Mouse (Mus musculus) midbrain, embryonic 16.5 days (tissue): ENCODE measurements around the gene Ice2. TPM values are rescaled to one million over a fixed set of nuclear protein-coding genes. Genes with fewer than 3 reads are reported as not detected.

Source experiments
- ATAC-seq: fragments of 200-750 bp; cut with Nextera tagmentation; 2 replicates; pipeline ENCODE4 v1.8.0; 2017; ENCODE audit warnings: moderate TSS enrichment
- H3K27ac ChIP-seq: fragments of 300-500 bp; sonication (generic); 2 replicates; pipeline ENCODE4 v1.5.1; 2014; ENCODE audit warnings: mild to moderate bottlenecking, low read length, mixed read lengths
- H3K27me3 ChIP-seq: fragments of 300-500 bp; sonication (generic); 2 replicates; pipeline ENCODE4 v1.6.1; 2014; ENCODE audit warnings: low read depth, low read length, mixed read lengths; ENCODE audit not compliant: control insufficient read depth, insufficient read depth
- H3K36me3 ChIP-seq: fragments of 300-500 bp; sonication (generic); 2 replicates; pipeline ENCODE4 v1.6.1; 2014; ENCODE audit warnings: mild to moderate bottlenecking, low read length, moderate library complexity, mixed read lengths; ENCODE audit not compliant: control insufficient read depth, insufficient read depth
- H3K4me1 ChIP-seq: fragments of 300-500 bp; sonication (generic); 2 replicates; pipeline ENCODE4 v1.6.1; 2014; ENCODE audit warnings: mild to moderate bottlenecking, low read length, mixed read lengths; ENCODE audit not compliant: control insufficient read depth, insufficient read depth
- H3K4me2 ChIP-seq: fragments of 300-500 bp; sonication (generic); 2 replicates; pipeline ENCODE4 v1.6.1; 2014; ENCODE audit warnings: mild to moderate bottlenecking, low read length, mixed read lengths
- H3K4me3 ChIP-seq: fragments of 300-500 bp; sonication (generic); 2 replicates; pipeline ENCODE4 v1.5.1; 2014; ENCODE audit warnings: low read depth, mild to moderate bottlenecking, low read length, moderate library complexity, mixed read lengths
- H3K9ac ChIP-seq: fragments of 300-500 bp; sonication (generic); 2 replicates; pipeline ENCODE4 v1.6.1; 2014; ENCODE audit warnings: low read depth, low read length, mixed read lengths
- H3K9me3 ChIP-seq: fragments of 300-500 bp; sonication (generic); replicated peaks from 2 replicates; pipeline ENCODE4 v1.6.1; 2014; ENCODE audit warnings: mild to moderate bottlenecking, low read length, mixed read lengths; ENCODE audit not compliant: control insufficient read depth, poor library complexity, severe bottlenecking
- WGBS: fragments of 180-500 bp; shearing (Covaris S2); extraction: QIAGEN DNeasy Blood & Tissue Kit; methylation state at CpG from one replicate; pipeline ENCODE4 v1.1.7; 2014; 5-methylcytosine and 5-hydroxymethylcytosine counted together
- polyA plus RNA-seq: library from polyadenylated mRNA; unstranded; fragments of >200 nt; fragmentation: Nextera tagmentation; extraction: Ambion mirVana; gene quantifications from 2 replicates; pipeline ENCODE4 v1.2.1, GENCODE M21; 2015

Gene Ice2
- 9.8 and 11.7 TPM in 2 replicates for polyA plus RNA-seq

- WGBS, result under 1% methylated on average over 53 of the region's 53 CpGs
Observed at GRCm38 (mm10) chr9:69397760-69398452, at the start of gene Ice2. Gene Ice2 (plus strand): TSS chr9:69397906.

GRCm38 (mm10) chr9:69349537-69349936, 48.2 kb upstream of the Ice2 start:
- WGBS, result 84% methylated on average over 2 of the region's 2 CpGs
- H3K36me3 ChIP-seq, result no peaks in the 10 kb centered on the region
- no peak overlapping the region for H3K4me2 ChIP-seq

More at GRCm38 (mm10) chr9:69397760-69398452, at the start of gene Ice2:
- peak within 1 kb of the TSS; percentile 66 for H3K4me3 ChIP-seq
- peak within 1 kb of the TSS; percentile 90 for H3K27ac ChIP-seq
- H3K27me3 ChIP-seq, result no peaks in the 10 kb centered on the region
- peak within 1 kb of the TSS; percentile 75 for H3K4me2 ChIP-seq
- peak within 1 kb of the TSS; percentile 88 for H3K9ac ChIP-seq
- H3K4me1 ChIP-seq, result peaks cover 7% of the 10 kb centered on the region
- no peaks in the 10 kb centered on the region for H3K36me3 ChIP-seq
- peak; percentile 91 for ATAC-seq
- H3K9me3 ChIP-seq, result no peaks in the 10 kb centered on the region

GRCm38 (mm10) chr9:69354228-69354627, 43.5 kb upstream of the Ice2 start:
- Histone ChIP-seq H3K27me3 (no peaks in the 10 kb centered on the region), H3K4me3 (no peak overlapping the region), H3K9ac (no peak overlapping the region), H3K4me2 (no peak overlapping the region), H3K36me3 (no peaks in the 10 kb centered on the region), H3K4me1 (peaks cover 11% of the 10 kb centered on the region), H3K9me3 (no peaks in the 10 kb centered on the region), H3K27ac (no peak overlapping the region)
- no peak for ATAC-seq
- 75% methylated on average over 6 of the region's 6 CpGs for WGBS

More at GRCm38 (mm10) chr9:69349537-69349936, 48.2 kb upstream of the Ice2 start:
- no peak for ATAC-seq
- Histone ChIP-seq H3K9me3 (no peaks in the 10 kb centered on the region), H3K27me3 (no peaks in the 10 kb centered on the region), H3K27ac (no peak overlapping the region), H3K4me3 (no peak overlapping the region), H3K4me1 (peaks cover 16% of the 10 kb centered on the region), H3K9ac (no peak overlapping the region)

GRCm38 (mm10) chr9:69357834-69358233, 39.9 kb upstream of the Ice2 start:
- H3K36me3 ChIP-seq, result no peaks in the 10 kb centered on the region
- H3K9ac ChIP-seq, result no peak overlapping the region
- 22% methylated on average over 3 of the region's 3 CpGs for WGBS
- no peaks in the 10 kb centered on the region for H3K27me3 ChIP-seq
- peaks cover 11% of the 10 kb centered on the region for H3K4me1 ChIP-seq
- no peak overlapping the region for H3K27ac ChIP-seq
- no peak overlapping the region for H3K4me2 ChIP-seq
- no peaks in the 10 kb centered on the region for H3K9me3 ChIP-seq
- ATAC-seq, result no peak
- H3K4me3 ChIP-seq, result no peak overlapping the region

GRCm38 (mm10) chr9:69358797-69359196, 38.9 kb upstream of the Ice2 start:
- H3K4me1 ChIP-seq, result peaks cover 11% of the 10 kb centered on the region
- H3K9me3 ChIP-seq, result no peaks in the 10 kb centered on the region
- H3K4me3 ChIP-seq, result no peak overlapping the region
- ATAC-seq, result no peak
- H3K27me3 ChIP-seq, result no peaks in the 10 kb centered on the region
- no peak overlapping the region for H3K4me2 ChIP-seq
- no peak overlapping the region for H3K27ac ChIP-seq
- H3K9ac ChIP-seq, result 0 out of 2 replicates have a peak overlapping the region, but pooled peaks have one; percentile 15
- 35% methylated on average over 6 of the region's 6 CpGs for WGBS
- no peaks in the 10 kb centered on the region for H3K36me3 ChIP-seq

- 90% methylated on average over 8 of the region's 8 CpGs for WGBS
- Histone ChIP-seq H3K9ac (no peak overlapping the region), H3K9me3 (no peaks in the 10 kb centered on the region), H3K4me2 (no peak overlapping the region), H3K4me1 (peaks cover 11% of the 10 kb centered on the region), H3K27me3 (no peaks in the 10 kb centered on the region), H3K36me3 (no peaks in the 10 kb centered on the region), H3K4me3 (no peak overlapping the region), H3K27ac (no peak overlapping the region)
- ATAC-seq, result no peak
Observed at GRCm38 (mm10) chr9:69361951-69362445, 35.7 kb upstream of the Ice2 start.

- Histone ChIP-seq H3K4me3 (no peak overlapping the region), H3K9ac (no peak overlapping the region), H3K27ac (no peak overlapping the region), H3K4me2 (no peak overlapping the region), H3K36me3 (no peaks in the 10 kb centered on the region), H3K9me3 (no peaks in the 10 kb centered on the region), H3K4me1 (peaks cover 11% of the 10 kb centered on the region), H3K27me3 (no peaks in the 10 kb centered on the region)
- no peak for ATAC-seq
- 56% methylated on average over 4 of the region's 4 CpGs for WGBS
Observed at GRCm38 (mm10) chr9:69362766-69363165, 34.9 kb upstream of the Ice2 start.

- Histone ChIP-seq H3K4me1 (peaks cover under 1% of the 10 kb centered on the region; the same call in 1 of the 2 replicates), H3K36me3 (no peaks in the 10 kb centered on the region), H3K4me3 (no peak overlapping the region), H3K27ac (no peak overlapping the region), H3K9ac (no peak overlapping the region), H3K9me3 (no peaks in the 10 kb centered on the region), H3K27me3 (no peaks in the 10 kb centered on the region), H3K4me2 (peak overlapping the region; percentile 21; the same call in 1 of the 2 replicates)
- no peak for ATAC-seq
- WGBS, result 56% methylated on average over 16 of the region's 16 CpGs
Observed at GRCm38 (mm10) chr9:69364117-69364516, 33.6 kb upstream of the Ice2 start.

- Histone ChIP-seq H3K27ac (no peak overlapping the region), H3K27me3 (no peaks in the 10 kb centered on the region), H3K4me3 (no peak overlapping the region), H3K9me3 (no peaks in the 10 kb centered on the region), H3K9ac (no peak overlapping the region), H3K36me3 (no peaks in the 10 kb centered on the region), H3K4me1 (peaks cover under 1% of the 10 kb centered on the region; the same call in 1 of the 2 replicates), H3K4me2 (no peak overlapping the region)
- ATAC-seq, result no peak
- 72% methylated on average over 4 of the region's 4 CpGs for WGBS
Observed at GRCm38 (mm10) chr9:69367055-69367454, 30.7 kb upstream of the Ice2 start.
